Mouse (Mus musculus) testis, adult 2 months (tissue): ENCODE results near the gene Gm4952.

Experiments
- CTCF ChIP-seq: fragments of 200-500 bp; IDR thresholded peaks from 2 replicates; pipeline ENCODE4 v1.5.1; 2012; ENCODE audit warnings: low read depth, mild to moderate bottlenecking, inconsistent platforms, low read length, moderate library complexity; ENCODE audit not compliant: control insufficient read depth, insufficient read depth, insufficient replicate concordance
- POLR2A ChIP-seq: fragments of 200-500 bp; IDR thresholded peaks from 2 replicates; pipeline ENCODE4 v1.6.1; 2012; ENCODE audit warnings: low read depth, mild to moderate bottlenecking, inconsistent platforms, low read length, moderate library complexity; ENCODE audit not compliant: control insufficient read depth

DNA sequence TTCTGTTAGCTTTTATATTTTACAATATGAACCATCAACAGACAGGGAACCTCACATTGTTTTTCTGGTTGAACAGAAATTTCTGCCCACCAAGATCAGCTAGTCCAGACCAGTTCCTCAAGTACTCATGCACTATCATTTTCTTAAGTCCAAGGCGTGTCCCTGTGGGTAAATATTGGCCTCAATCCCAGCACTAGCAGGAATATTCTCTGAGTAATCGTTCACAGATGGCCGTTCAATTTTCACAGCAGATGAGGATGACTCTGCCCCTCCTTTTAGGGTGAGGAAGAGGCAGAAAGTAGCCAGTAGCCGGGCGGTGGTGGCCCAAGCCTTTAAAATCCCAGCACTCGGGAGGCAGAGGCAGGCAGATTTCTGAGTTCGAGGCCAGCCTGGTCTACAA lies 24.7 kb upstream of the Gm4952 start:
- TF ChIP-seq CTCF (no peak), POLR2A (no peak)
